Mouse (Mus musculus): ENCODE results near the gene Dgkq. TPM values are rescaled to one million over a fixed set of nuclear protein-coding genes. Genes with fewer than 3 reads are reported as not detected.

Dgkq gene
- total RNA-seq, 1 experiment from 2014 or later = 4.7 TPM

DNA sequence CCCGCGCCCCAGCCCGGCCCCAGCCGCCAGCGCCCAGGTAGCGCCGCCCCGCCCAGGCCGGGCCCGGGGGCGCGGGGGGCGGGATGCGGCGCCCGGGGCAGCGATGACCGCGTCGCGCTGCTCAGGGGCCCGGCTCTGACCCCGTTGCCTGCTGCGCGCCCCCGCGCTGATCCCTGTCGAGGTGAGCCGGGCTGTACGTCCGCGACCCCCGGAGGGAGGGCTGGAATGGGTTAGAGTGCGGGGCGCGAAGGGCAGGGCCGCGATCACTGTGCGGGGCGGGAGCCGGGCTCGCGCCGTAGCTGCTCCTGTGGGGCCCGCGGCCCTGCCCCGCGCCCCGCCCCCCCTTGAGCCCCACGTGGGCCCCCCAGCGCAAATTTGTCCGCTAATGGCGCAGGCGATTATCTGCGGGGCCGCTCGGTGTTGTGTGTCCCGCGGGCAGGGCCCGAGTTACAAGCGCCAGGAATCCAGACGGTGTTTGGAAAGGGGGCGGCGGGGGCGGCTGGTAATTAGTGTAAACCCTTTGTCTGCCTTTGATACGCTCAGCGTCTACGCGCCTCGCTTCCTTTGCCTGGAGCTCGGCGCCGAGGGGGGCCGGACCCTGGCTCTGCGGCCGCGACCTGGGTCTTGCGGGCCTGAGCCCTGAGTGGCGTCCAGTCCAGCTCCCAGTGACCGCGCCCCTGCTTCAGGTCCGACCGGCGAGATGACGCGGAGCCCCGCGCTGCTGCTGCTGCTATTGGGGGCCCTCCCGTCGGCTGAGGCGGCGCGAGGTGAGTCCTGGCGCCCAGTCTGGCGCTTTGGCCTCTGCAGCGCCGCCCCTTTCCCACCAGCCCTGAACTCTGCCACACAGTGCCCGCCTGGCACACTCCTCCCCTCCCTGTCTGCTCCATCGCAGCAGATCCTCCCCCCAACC is 25.1 kb upstream of the Dgkq start:
- peak; percentile 30 to 38 for ATAC-seq (replicated peaks in 1 of 2; ENCODE audit: insufficient read depth in 1 of 2, low FRiP score in 2 of 2, low TSS enrichment in 1 of 2, low read depth in 1 of 2, poor library complexity in 2 of 2, severe bottlenecking in 2 of 2)

DNA sequence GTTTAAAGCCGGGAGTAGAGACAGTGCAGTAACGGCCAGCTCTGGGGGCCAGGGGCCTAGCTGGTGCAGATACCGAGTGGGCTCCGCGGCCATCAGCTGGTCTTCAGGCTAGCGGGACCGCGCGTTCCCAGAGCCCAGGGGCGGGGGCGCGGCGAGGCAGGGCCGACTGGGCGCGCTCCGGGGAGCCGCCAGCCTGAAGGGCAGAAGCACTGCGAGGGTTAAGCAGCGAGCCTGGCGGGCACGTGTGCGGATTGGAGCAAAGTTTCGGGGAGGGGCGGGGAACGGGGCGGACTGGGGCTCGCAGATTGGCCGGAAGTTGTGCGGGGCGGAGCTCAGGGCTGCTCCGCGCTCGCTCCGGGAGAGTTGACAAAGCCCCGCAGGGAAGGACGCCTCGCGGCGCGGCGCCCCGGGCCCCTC is 24.4 kb upstream of the Dgkq start:
- ATAC-seq (replicated peaks in 1 of 2; ENCODE audit: insufficient read depth in 1 of 2, low FRiP score in 2 of 2, low TSS enrichment in 1 of 2, low read depth in 1 of 2, poor library complexity in 2 of 2, severe bottlenecking in 2 of 2) = peak; percentile 83 to 89

DNA sequence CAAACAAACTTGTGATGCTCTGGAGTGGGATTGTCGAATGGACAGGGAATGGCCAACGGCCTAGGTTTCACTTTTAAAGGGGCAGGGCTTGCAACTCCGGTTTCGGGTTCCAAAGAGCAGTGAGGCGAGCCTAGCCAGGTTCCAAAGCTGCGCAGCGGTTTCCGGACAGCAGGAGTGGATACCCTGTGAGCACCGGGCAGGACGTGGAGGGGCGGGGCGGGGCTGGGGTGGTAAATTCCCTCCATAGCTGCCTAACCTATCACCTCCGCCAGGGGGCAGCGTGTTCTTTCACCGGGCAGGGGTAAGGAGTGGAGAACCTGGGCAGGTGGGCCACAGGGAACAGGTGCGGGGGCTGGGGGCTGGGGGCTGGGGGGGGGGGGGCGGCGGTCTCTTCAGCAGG is 22.8 kb upstream of the Dgkq start, which contains the start of gene Fgfrl1:
TSS of gene Fgfrl1 (plus strand) at position 112 of the 400 bp plus-strand sequence.
- ATAC-seq (replicated peaks in 1 of 2; ENCODE audit: insufficient read depth in 1 of 2, low FRiP score in 2 of 2, low TSS enrichment in 1 of 2, low read depth in 1 of 2, poor library complexity in 2 of 2, severe bottlenecking in 2 of 2) = peak; percentile 48 to 55

DNA sequence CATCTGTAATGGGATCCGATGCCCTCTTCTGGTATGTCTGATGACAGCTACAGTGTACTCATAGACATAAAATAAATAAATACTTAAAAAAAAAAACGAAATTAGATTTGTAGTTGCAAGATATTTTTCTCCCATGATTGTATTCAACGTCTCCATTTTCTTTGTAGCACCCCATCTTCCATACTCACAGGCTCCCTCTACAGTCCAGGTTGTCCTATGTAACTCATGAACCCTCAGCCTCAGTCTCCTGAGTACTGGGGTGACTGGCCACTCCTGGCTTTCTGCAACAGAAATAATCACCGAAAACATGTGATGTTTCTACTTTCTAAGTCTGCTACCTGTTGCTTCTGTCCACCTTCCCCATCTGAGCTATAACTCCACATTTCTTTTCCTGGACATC is 21.7 kb upstream of the Dgkq start:
- no peak for ATAC-seq (replicated peaks in 1 of 2; ENCODE audit: insufficient read depth in 1 of 2, low FRiP score in 2 of 2, low TSS enrichment in 1 of 2, low read depth in 1 of 2, poor library complexity in 2 of 2, severe bottlenecking in 2 of 2)

DNA sequence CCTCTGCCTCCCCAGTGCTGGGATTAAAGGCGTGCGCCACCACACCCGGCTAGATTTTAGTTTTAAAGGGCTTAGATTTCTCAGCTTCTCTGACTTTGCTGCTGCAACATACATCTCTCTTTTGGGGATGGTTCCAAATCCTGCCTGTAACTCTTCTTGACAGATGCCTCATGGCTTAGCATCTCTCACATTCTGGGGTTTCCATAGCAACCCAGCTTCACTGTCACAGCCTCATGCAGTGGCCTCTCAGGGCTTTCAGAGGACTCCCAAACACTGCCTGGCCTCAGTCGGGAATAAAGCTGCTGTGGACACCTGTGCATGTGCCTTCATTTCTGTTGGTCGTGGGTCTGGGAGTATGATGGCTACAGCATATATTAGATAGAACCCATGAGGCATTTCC is 19.6 kb upstream of the Dgkq start:
- no peak for ATAC-seq (replicated peaks in 1 of 2; ENCODE audit: insufficient read depth in 1 of 2, low FRiP score in 2 of 2, low TSS enrichment in 1 of 2, low read depth in 1 of 2, poor library complexity in 2 of 2, severe bottlenecking in 2 of 2)

DNA sequence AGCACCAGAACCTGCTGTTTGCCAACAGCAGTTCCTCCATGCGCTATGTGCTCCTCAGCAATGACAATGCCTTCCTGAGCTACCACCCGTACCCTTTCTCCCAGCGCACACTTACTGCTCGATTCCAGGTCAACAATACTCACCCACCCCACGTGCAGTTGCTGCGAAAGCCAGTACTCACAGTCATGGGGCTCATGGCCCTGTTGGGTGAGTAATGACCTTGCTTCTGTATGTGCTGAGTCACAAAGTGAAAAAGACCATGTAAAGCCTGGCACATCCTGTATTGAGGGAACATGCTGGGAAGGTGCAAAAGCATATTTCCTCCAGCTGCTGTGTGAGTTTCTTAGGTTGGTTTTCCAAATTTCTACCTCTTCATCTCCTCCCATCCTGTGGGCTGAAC is 11.4 kb upstream of the Dgkq start:
- no peak for ATAC-seq (replicated peaks in 1 of 2; ENCODE audit: insufficient read depth in 1 of 2, low FRiP score in 2 of 2, low TSS enrichment in 1 of 2, low read depth in 1 of 2, poor library complexity in 2 of 2, severe bottlenecking in 2 of 2)

DNA sequence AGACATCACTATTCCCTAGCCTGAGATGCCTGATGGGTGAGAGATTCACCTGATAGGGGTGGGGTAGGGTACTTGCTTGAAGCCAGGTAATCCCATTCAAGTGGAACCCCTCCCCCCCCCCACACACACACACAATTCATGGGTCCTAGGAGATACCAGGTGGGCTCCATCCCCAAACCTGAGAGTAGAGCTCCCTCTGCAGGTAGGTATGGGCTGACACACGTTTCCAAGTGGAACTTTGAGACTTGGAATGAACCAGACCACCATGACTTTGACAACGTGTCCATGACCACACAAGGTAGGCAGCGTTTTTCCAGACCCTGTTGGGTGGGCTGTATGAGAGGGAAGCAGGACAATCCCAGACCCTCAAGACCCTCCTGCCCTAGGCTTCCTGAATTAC is 10.4 kb upstream of the Dgkq start:
- no peak for ATAC-seq (replicated peaks in 1 of 2; ENCODE audit: insufficient read depth in 1 of 2, low FRiP score in 2 of 2, low TSS enrichment in 1 of 2, low read depth in 1 of 2, poor library complexity in 2 of 2, severe bottlenecking in 2 of 2)

DNA sequence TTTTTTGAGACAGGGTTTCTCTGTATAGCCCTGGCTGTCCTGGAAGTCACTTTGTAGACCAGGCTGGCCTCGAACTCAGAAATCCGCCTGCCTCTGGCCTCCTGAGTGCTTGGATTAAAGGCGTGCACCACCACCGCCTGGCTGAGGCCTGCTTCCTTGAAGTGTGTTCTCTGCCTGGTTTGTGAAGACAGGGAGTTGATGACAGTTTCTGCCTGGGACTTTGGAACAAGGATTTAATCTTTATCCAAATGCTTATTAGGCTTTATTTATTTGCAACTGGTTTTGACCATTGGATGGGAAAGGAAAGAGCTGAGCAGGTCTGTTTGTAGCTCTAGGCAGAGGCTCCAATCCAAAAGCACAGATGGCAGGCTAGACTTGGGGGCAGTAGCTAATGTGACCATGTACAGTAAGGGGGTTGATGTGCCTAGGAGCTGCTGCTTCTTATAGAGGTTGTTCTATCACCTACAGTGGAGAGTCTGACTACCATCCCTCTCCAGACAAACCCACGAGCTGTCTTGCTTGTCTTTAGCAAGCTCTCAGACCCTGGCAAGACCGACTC is 8.9 kb upstream of the Dgkq start:
- ATAC-seq (replicated peaks in 1 of 2; ENCODE audit: insufficient read depth in 1 of 2, low FRiP score in 2 of 2, low TSS enrichment in 1 of 2, low read depth in 1 of 2, poor library complexity in 2 of 2, severe bottlenecking in 2 of 2) = no peak

DNA sequence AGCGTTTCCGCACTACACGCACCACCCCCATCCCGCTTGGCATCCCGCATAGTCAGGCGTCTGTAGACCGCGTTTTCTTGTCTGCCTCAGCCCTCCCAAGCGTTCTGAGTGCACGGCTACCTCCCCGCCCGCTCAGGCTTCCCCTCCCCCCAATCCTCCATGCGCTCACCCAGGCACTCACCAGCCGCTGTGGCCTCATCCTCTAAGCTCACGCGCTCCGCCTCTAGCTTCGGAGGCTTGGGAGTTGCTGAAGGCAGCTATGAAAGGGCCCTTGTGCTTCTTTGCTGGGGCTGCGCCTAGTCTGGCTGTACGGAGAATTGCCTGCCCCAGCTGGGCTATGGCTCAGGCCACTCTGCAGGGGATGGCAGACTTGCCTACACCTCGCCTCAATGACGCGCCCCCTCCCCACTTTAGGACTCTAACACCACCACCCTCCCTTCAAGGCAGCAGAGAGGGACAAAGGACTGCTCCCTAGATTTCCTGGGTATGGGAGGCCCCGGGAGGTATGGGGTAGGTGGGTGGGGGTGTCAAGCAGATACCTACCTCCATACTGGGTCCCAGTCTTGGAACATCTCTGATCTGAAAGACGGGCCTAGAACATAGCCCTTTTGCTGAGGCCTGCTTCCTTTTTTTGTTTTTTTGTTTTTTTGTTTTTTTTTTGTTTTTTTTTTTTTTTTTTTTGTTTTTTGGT is 8.3 kb upstream of the Dgkq start:
- no peak for ATAC-seq (replicated peaks in 1 of 2; ENCODE audit: insufficient read depth in 1 of 2, low FRiP score in 2 of 2, low TSS enrichment in 1 of 2, low read depth in 1 of 2, poor library complexity in 2 of 2, severe bottlenecking in 2 of 2)

DNA sequence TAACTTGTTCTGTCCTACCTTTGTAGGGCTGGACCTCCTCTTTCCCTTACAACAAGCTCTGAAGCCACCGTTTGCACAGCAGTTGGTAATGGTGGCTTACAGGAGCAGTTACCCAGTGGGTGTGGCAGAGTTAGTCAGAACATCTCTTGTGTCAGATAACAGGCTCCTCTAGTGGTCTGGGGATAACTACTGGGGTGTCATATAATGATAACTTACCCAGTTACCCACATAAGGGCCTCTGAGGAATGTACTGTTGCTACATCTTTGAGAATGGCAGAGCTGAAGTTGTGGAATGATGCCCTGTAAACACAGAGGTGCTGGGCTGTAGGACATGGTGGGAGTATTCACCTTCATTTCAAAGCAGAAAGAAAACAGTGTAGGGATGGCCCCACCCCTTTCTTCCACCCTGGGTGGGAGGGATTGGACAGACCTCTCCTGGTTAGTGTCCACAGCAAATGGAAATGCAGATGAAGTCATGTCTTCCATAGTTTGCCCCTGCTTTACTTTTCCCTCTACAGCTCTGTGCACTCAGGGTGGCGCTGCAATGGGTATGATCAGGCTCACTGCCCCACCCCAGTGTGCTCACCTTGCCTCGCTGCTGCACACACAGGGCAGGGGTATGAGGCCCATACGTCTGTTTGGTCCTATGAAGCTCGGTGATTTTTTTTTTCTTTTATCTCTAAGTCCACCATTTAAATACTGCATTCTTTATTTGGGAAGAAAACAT is 7.5 kb upstream of the Dgkq start:
- ATAC-seq (replicated peaks in 1 of 2; ENCODE audit: insufficient read depth in 1 of 2, low FRiP score in 2 of 2, low TSS enrichment in 1 of 2, low read depth in 1 of 2, poor library complexity in 2 of 2, severe bottlenecking in 2 of 2) = no peak

DNA sequence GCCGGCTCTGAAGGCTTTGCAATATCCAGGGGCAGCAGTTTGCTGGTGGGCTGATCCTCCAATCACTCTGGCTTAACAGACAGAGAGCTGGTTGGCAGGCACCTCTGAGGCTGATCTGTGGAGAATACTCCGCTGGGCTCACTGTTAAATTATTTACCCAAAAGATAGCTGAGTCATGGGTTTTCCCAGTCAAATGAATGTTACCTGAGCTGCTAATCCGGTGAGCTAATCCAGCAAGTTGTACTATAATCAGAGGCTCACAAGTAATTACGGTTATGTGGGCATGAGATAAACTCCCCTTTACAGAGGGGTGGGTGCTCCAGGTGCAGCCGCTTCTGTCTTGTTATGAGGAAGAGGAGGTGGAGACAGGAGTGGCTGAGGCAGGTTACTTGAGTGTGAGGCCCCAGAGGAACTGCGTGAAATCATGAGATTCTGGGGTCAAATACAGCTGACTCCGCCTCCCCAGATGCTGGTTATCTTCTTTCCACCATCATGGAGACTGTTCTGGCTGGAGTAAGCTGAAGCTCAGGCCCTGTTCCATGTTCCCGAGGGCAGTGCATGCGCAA is 5.9 kb upstream of the Dgkq start, which contains the start of gene Slc26a1:
TSS of gene Slc26a1 (minus strand) at position 319 of the 566 bp plus-strand sequence.
- no peak; a peak in 1 of 4 replicates for ATAC-seq (replicated peaks in 1 of 2; ENCODE audit: insufficient read depth in 1 of 2, low FRiP score in 2 of 2, low TSS enrichment in 1 of 2, low read depth in 1 of 2, poor library complexity in 2 of 2, severe bottlenecking in 2 of 2)

DNA sequence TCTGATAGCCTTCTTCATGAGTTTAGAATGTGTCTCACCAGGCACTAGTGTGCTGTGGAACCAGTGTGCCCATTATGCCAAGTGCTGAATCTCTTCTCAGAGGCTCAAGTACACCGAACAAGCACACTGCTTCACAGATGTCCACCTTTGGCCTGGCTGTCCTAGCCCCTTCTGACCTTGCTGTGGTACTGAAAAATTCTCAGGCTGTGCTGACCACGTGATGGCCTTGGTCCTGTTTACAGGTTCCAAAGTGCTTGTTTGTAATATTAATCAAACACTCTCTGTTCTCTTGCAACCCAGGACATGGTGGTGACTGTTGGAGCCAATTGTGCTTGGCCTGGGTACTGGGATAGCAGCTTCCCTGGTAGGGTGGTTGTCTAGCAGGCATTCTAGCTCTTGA is 5.2 kb upstream of the Dgkq start:
- no peak for ATAC-seq (replicated peaks in 1 of 2; ENCODE audit: insufficient read depth in 1 of 2, low FRiP score in 2 of 2, low TSS enrichment in 1 of 2, low read depth in 1 of 2, poor library complexity in 2 of 2, severe bottlenecking in 2 of 2)

DNA sequence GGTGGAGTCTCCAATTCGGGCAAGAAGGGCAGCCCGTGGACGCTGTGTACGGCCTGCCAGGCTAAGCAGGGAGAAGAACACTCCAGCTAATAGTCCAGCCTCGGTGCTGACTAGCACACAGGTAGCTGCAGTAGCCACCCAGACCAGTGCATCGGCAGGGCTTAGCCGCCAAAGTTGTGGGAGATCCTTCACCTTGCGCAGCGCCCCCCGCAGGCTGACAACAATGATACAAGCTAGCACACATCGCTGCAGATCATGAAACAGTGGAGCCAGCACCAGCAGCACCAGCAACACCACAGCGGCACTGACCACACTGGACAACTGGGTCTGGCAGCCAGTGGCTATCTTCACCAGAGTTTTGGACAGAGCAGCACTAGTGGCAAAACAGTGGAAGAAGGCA is 2.3 kb upstream of the Dgkq start:
- no peak for ATAC-seq (replicated peaks in 1 of 2; ENCODE audit: insufficient read depth in 1 of 2, low FRiP score in 2 of 2, low TSS enrichment in 1 of 2, low read depth in 1 of 2, poor library complexity in 2 of 2, severe bottlenecking in 2 of 2)

DNA sequence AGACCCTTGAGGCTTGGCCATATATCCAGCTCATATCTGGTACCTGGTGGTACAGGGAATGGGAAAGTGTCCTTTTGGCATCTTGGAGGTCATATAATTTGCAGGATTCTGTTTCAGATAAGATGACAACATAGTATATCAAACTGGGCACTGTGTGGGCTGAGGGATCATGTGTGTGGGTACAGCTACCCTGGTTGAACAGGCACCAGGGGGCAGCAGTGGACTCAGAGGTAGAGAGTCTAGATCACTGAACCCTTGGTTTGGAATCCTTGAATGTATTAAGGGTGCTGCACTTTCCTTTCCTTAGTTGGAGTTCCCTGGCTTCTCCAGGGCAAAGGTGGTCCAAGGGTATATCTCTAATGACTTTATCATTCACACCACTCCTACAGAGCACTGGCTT is 1.3 kb upstream of the Dgkq start:
- no peak; a peak in 1 of 4 replicates for ATAC-seq (replicated peaks in 1 of 2; ENCODE audit: insufficient read depth in 1 of 2, low FRiP score in 2 of 2, low TSS enrichment in 1 of 2, low read depth in 1 of 2, poor library complexity in 2 of 2, severe bottlenecking in 2 of 2)

DNA sequence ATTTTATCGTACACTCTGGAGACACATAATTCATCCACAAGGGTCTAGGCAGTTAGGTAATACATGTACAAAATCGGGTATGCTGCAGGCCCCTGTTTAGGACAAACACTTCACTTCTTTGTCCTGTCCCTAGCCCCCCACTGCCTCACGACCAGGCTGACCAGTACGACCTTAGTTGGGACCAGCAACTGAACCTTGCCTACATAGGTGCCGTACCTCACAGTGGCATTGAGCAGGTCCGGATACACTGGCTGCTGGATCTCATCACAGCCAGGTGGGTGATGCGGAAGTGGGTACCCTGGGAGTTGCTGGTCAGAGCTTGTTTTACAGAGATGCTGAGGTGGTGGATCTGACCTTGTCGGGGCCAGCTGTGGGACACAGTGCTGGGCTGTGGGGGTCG is 514 bp upstream of the Dgkq start:
- ATAC-seq (replicated peaks in 1 of 2; ENCODE audit: insufficient read depth in 1 of 2, low FRiP score in 2 of 2, low TSS enrichment in 1 of 2, low read depth in 1 of 2, poor library complexity in 2 of 2, severe bottlenecking in 2 of 2) = no peak

DNA sequence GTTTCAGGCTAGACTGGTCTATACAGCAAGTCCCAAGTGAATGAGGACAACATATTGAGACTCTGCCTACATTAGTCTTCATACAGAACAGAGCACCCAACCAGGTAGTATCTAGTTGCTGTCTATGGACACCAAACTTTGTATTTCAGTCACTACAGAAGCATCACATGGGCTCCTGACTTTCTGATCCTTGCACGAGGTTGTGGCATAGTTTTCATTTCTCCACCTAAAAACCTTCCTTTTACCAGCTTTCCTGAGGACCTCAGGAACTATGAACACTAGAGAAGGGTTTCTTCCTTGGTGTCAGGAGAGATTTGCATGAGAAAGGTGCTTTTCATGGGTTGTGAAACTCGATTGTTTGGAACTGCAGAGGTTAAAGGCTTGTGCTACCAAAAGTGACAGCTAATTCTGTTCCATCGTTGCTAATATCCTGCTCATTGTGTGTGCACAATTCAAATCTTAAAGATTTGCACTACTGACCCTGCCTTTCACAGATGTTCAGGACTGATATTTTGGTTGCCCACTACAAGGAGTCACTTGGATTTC is 1.0 kb downstream of the Dgkq start:
- 0 out of 4 replicates have a peak, but pooled peaks of 1 of the 2 experiments have one; percentile 3 for ATAC-seq (replicated peaks in 1 of 2; ENCODE audit: insufficient read depth in 1 of 2, low FRiP score in 2 of 2, low TSS enrichment in 1 of 2, low read depth in 1 of 2, poor library complexity in 2 of 2, severe bottlenecking in 2 of 2)

DNA sequence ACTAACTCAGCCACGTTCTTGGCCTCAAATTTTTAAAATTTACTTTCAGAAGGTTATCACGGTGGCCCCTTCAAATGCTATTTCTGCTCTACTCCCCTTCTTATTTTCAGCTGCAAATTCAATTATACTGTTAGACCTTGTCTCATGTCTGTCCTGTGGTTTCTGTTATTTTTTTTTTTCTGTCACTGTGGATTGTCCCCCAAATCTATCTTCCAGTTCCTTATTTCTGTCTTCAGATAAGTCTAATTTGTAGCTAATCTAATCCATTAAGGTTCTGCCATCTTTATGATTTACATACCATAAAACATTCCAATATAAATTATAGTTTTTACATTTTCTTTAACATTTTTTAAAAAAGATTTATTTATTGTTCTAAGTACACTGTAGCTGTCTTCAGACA is 2.1 kb downstream of the Dgkq start:
- ATAC-seq (replicated peaks in 1 of 2; ENCODE audit: insufficient read depth in 1 of 2, low FRiP score in 2 of 2, low TSS enrichment in 1 of 2, low read depth in 1 of 2, poor library complexity in 2 of 2, severe bottlenecking in 2 of 2) = no peak
